9 mouse cellular contexts compared by ENCODE assay signal in genomic region chr13:84344711-84345110, GRCm38 (mm10).
A peak's percentile ranks its signal among the peaks of the same experiment; 100 is the strongest.
DNase-seq lines count a peak whose midpoint lies in the region; ATAC-seq and TF ChIP-seq lines count a peak whose summit lies in the region.
"Had no signal": no experiment of that assay in that cellular context is flagged by ENCODE, and none has a peak within 500 bp of the region (broad histone marks: within the 10 kb centered on the region; RNA-seq: fewer than 3 reads in every experiment).

No protein-coding gene starts in this region.

- H3K27me3 ChIP-seq in hindbrain, embryonic 11.5 days (ENCODE audit: control insufficient read depth, insufficient read depth, low read length), result peaks cover 2% of the 10 kb centered on the region; the same call in 1 of the 2 replicates
- no peaks in the 10 kb centered on the region for H3K27me3 ChIP-seq in midbrain, embryonic 15.5 days (replicated peaks)
- peaks cover 81% of the 10 kb centered on the region for H3K27me3 ChIP-seq in liver, embryonic 12.5 days (replicated peaks)

- H3K4me2 ChIP-seq in hindbrain, embryonic 11.5 days (replicated peaks; ENCODE audit: low read depth, low read length), result peak overlapping the region; percentile 44
- peak overlapping the region; percentile 64 for H3K4me2 ChIP-seq in midbrain, embryonic 15.5 days
- H3K4me2 ChIP-seq in liver, embryonic 12.5 days, result no peak overlapping the region

- peaks cover 4% of the 10 kb centered on the region; the same call in 1 of the 2 replicates for H3K4me1 ChIP-seq in hindbrain, embryonic 11.5 days (replicated peaks; ENCODE audit: control insufficient read depth, insufficient read depth, low read length)
- peaks cover 29% of the 10 kb centered on the region for H3K4me1 ChIP-seq in midbrain, embryonic 15.5 days
- H3K4me1 ChIP-seq in liver, embryonic 12.5 days, result 0 out of 2 replicates have a peak, but pooled peaks cover 5% of the 10 kb centered on the region

- H3K9me3 ChIP-seq in hindbrain, embryonic 11.5 days (ENCODE audit: control insufficient read depth, low read length), result no peaks in the 10 kb centered on the region
- H3K9me3 ChIP-seq in midbrain, embryonic 15.5 days, result no peaks in the 10 kb centered on the region
- no peaks in the 10 kb centered on the region for H3K9me3 ChIP-seq in liver, embryonic 12.5 days (replicated peaks)

- no peak for ATAC-seq in hindbrain, embryonic 11.5 days (ENCODE audit: low FRiP score)
- no peak for ATAC-seq in midbrain, embryonic 15.5 days (replicated peaks)
- no peak for ATAC-seq in liver, embryonic 12.5 days
- ATAC-seq: liver, postnatal 0 days had no signal

- WGBS in hindbrain, embryonic 11.5 days, result 11% methylated on average over 7 of the region's 7 CpGs
- WGBS in midbrain, embryonic 15.5 days, result 24% methylated on average over 7 of the region's 7 CpGs
- WGBS in liver, embryonic 12.5 days (ENCODE audit: insufficient replicate concordance), result 9% methylated on average over 7 of the region's 7 CpGs

- H3K9ac ChIP-seq in hindbrain, embryonic 11.5 days (ENCODE audit: low read depth, low read length), result peak overlapping the region; percentile 74
- 0 out of 2 replicates have a peak overlapping the region, but pooled peaks have one; percentile 27 for H3K9ac ChIP-seq in midbrain, embryonic 15.5 days
- H3K9ac ChIP-seq in liver, embryonic 12.5 days, result no peak overlapping the region
- H3K9ac ChIP-seq: liver, postnatal 0 days had no signal

- H3K27ac ChIP-seq in left cerebral cortex, adult 2 months, result peak overlapping the region; percentile 98
- peak overlapping the region; percentile 94 for H3K27ac ChIP-seq in hindbrain, embryonic 11.5 days (ENCODE audit: low read depth, low read length)
- peak overlapping the region; percentile 98 for H3K27ac ChIP-seq in midbrain, embryonic 15.5 days
- no peak overlapping the region for H3K27ac ChIP-seq in liver, embryonic 12.5 days

- H3K4me3 ChIP-seq in left cerebral cortex, adult 2 months, result peak overlapping the region; percentile 18
- H3K4me3 ChIP-seq in hindbrain, embryonic 11.5 days (ENCODE audit: low read depth, low read length), result no peak overlapping the region
- H3K4me3 ChIP-seq in midbrain, embryonic 15.5 days, result no peak overlapping the region
- H3K4me3 ChIP-seq in liver, embryonic 12.5 days, result no peak overlapping the region

- peak in 1 of 2 experiments; percentile 20 for DNase-seq in left cerebral cortex, adult 2 months (ENCODE audit: extremely low spot score in 1 of 2, low spot score in 2 of 2)
- no peak for DNase-seq in left cerebral cortex, adult 11 months (ENCODE audit: low spot score)
- DNase-seq in embryo, embryonic 10 days (ENCODE audit: low spot score), result peak; percentile 11
- peak; percentile 53 for DNase-seq in hindbrain, embryonic 11.5 days (ENCODE audit: low spot score)
- no peak for DNase-seq in kidney, adult 9 months
- DNase-seq in ovary, adult 18-20 months (ENCODE audit: low spot score), result no peak
- DNase-seq: liver, postnatal 0 days had no signal

- TF ChIP-seq CTCF in left cerebral cortex, adult 2 months (IDR thresholded peaks at IDR 0.05), result no peak

- intact Hi-C loops in left cerebral cortex, adult 2 months (cut with DNase I), result loop anchor here (1.0 to 10.0 kb wide), 7 partner anchors 103 to 820 kb away; partner anchors contain the start of gene Tmem161b

- H3K36me3 ChIP-seq in hindbrain, embryonic 11.5 days (ENCODE audit: control insufficient read depth, insufficient read depth, low read length), result no peaks in the 10 kb centered on the region
- H3K36me3 ChIP-seq in midbrain, embryonic 15.5 days (replicated peaks), result no peaks in the 10 kb centered on the region
- no peaks in the 10 kb centered on the region for H3K36me3 ChIP-seq in liver, embryonic 12.5 days

Comparison
In these comparisons a context has a peak if more than half of its experiments do, and no peak if none do; other contexts are left out.
1. DNase-seq: peak in embryo, embryonic 10 days (single experiment) and hindbrain, embryonic 11.5 days (single experiment); none in left cerebral cortex, adult 11 months (single experiment), kidney, adult 9 months (single experiment) and ovary, adult 18-20 months (single experiment).